Mouse (Mus musculus) MEL (cell line): ENCODE results near the gene Elk3. TPM values are rescaled to one million over a fixed set of nuclear protein-coding genes. Genes with fewer than 3 reads are reported as not detected.

Experiments used
- DNase-seq: peaks from one replicate; pipeline ENCODE4 v3.0.0; 2011; ENCODE audit warnings: low read depth, low spot score
- H3K27ac ChIP-seq: 2 replicates; pipeline ENCODE4 v1.5.1; 2012; ENCODE audit warnings: low read depth, mild to moderate bottlenecking, control low read depth, low read length, moderate library complexity; ENCODE audit not compliant: control insufficient read depth
- H3K27me3 ChIP-seq, 2 experiments: fragments of 150-350 bp in 1 of 2; sonication (generic) in 1 of 2; 2 replicates each; pipeline ENCODE4 v1.6.1; 2012; ENCODE audit warnings: low read length in 2 of 2, mild to moderate bottlenecking in 2 of 2, improper control_type of control experiment in 1 of 2, moderate library complexity in 1 of 2; ENCODE audit not compliant: insufficient read depth in 2 of 2, control insufficient read depth in 1 of 2
- H3K36me3 ChIP-seq, 2 experiments: 2 replicates each; pipeline ENCODE4 v1.6.1; 2012 to 2014; ENCODE audit warnings: low read length in 2 of 2, improper control_type of control experiment in 1 of 2, inconsistent platforms in 1 of 2, mild to moderate bottlenecking in 1 of 2; ENCODE audit not compliant: insufficient read depth in 2 of 2, control insufficient read depth in 1 of 2
- H3K4me1 ChIP-seq, 2 experiments: fragments of 150-350 bp in 1 of 2; sonication (generic) in 1 of 2; 2 replicates each; pipeline ENCODE4 v1.6.1; 2012; ENCODE audit warnings: low read length in 2 of 2, improper control_type of control experiment in 1 of 2, mild to moderate bottlenecking in 1 of 2; ENCODE audit not compliant: insufficient read depth in 2 of 2, control insufficient read depth in 1 of 2
- H3K4me3 ChIP-seq, 2 experiments: fragments of 150-350 bp in 1 of 2; sonication (generic) in 1 of 2; 2 replicates each; pipeline ENCODE4 v1.5.1; 2012; ENCODE audit warnings: low read depth in 2 of 2, low read length in 2 of 2, mild to moderate bottlenecking in 2 of 2, moderate library complexity in 2 of 2, control low read depth in 1 of 2, improper control_type of control experiment in 1 of 2; ENCODE audit not compliant: control insufficient read depth in 1 of 2, insufficient read depth in 1 of 2
- H3K79me2 ChIP-seq: 2 replicates; pipeline ENCODE4 v1.6.1; 2012; ENCODE audit warnings: mild to moderate bottlenecking, low read length, moderate library complexity; ENCODE audit not compliant: control insufficient read depth, poor library complexity, insufficient read depth
- H3K9ac ChIP-seq: 2 replicates; pipeline ENCODE4 v1.6.1; 2012; ENCODE audit warnings: low read depth, mild to moderate bottlenecking, control low read depth, low read length, moderate library complexity; ENCODE audit not compliant: control insufficient read depth, poor library complexity, severe bottlenecking
- H3K9me3 ChIP-seq: fragments of 150-350 bp; sonication (generic); replicated peaks from 2 replicates; pipeline ENCODE4 v1.6.1; 2012; ENCODE audit warnings: mild to moderate bottlenecking, low read length, improper control_type of control experiment, moderate library complexity; ENCODE audit not compliant: insufficient read depth
- BHLHE40 ChIP-seq: IDR thresholded peaks from 2 replicates; pipeline ENCODE4 v1.6.1; 2012; ENCODE audit warnings: low read depth, mild to moderate bottlenecking, inconsistent platforms, low read length, improper control_type of control experiment, borderline replicate concordance
- CHD1 ChIP-seq: IDR thresholded peaks from 2 replicates; pipeline ENCODE4 v1.6.1; 2012; ENCODE audit warnings: low read depth, mild to moderate bottlenecking, inconsistent platforms, low read length, improper control_type of control experiment
- CHD2 ChIP-seq: IDR thresholded peaks from 2 replicates; pipeline ENCODE4 v1.6.1; 2011; ENCODE audit warnings: low read length, improper control_type of control experiment
- CTCF ChIP-seq, 3 experiments: IDR thresholded peaks in 2 of 3; conservative IDR thresholded peaks in 1 of 3; 2 replicates each; pipeline ENCODE4 v1.5.1; 2011 to 2012; ENCODE audit warnings: low read length in 3 of 3, low read depth in 2 of 3, mild to moderate bottlenecking in 2 of 3, improper control_type of control experiment in 1 of 3, inconsistent platforms in 1 of 3, mixed read lengths in 1 of 3, moderate library complexity in 1 of 3; ENCODE audit not compliant: control insufficient read depth in 1 of 3, insufficient read depth in 1 of 3, poor library complexity in 1 of 3, severe bottlenecking in 1 of 3
- E2F4 ChIP-seq: IDR thresholded peaks from 2 replicates; pipeline ENCODE4 v1.6.1; 2011; ENCODE audit warnings: low read depth, low read length, improper control_type of control experiment, borderline replicate concordance
- EP300 ChIP-seq, 2 experiments: IDR thresholded peaks; 2 replicates each; pipeline ENCODE4 v1.6.1; 2011; ENCODE audit warnings: improper control_type of control experiment in 2 of 2, low read length in 2 of 2, low read depth in 1 of 2, mild to moderate bottlenecking in 1 of 2
- ETS1 ChIP-seq: IDR thresholded peaks from 2 replicates; pipeline ENCODE4 v1.6.1; 2012; ENCODE audit warnings: low read depth, mild to moderate bottlenecking, inconsistent platforms, low read length, improper control_type of control experiment, moderate library complexity
- GABPA ChIP-seq: IDR thresholded peaks from 2 replicates; pipeline ENCODE4 v1.6.1; 2012; ENCODE audit warnings: low read depth, mild to moderate bottlenecking, inconsistent platforms, low read length, improper control_type of control experiment, moderate library complexity
- HCFC1 ChIP-seq: IDR thresholded peaks from 2 replicates; pipeline ENCODE4 v1.6.1; 2012; ENCODE audit warnings: low read depth, mild to moderate bottlenecking, inconsistent platforms, low read length, improper control_type of control experiment, moderate library complexity
- JUND ChIP-seq: IDR thresholded peaks from 2 replicates; pipeline ENCODE4 v1.6.1; 2011; ENCODE audit warnings: low read depth, mild to moderate bottlenecking, improper control_type of control experiment, low read length
- KAT2A ChIP-seq: conservative IDR thresholded peaks from 2 replicates; pipeline ENCODE4 v1.6.1; 2012; ENCODE audit warnings: low read depth, low read length, improper control_type of control experiment, inconsistent platforms
- MAFK ChIP-seq: IDR thresholded peaks from 2 replicates; pipeline ENCODE4 v1.6.1; 2011; ENCODE audit warnings: low read depth, mild to moderate bottlenecking, low read length, improper control_type of control experiment, borderline replicate concordance
- MAX ChIP-seq: IDR thresholded peaks from 2 replicates; pipeline ENCODE4 v1.6.1; 2011; ENCODE audit warnings: low read length, improper control_type of control experiment
- MEF2A ChIP-seq: IDR thresholded peaks from 2 replicates; pipeline ENCODE4 v1.6.1; 2014; ENCODE audit warnings: low read depth, mild to moderate bottlenecking, inconsistent platforms, low read length, improper control_type of control experiment; ENCODE audit not compliant: poor library complexity, insufficient replicate concordance, severe bottlenecking; ENCODE audit errors: extremely low read depth
- MYB ChIP-seq: IDR thresholded peaks from 2 replicates; pipeline ENCODE4 v1.6.1; 2011; ENCODE audit warnings: mild to moderate bottlenecking, low read depth, low read length, improper control_type of control experiment
- POLR2AphosphoS2 ChIP-seq: IDR thresholded peaks from 2 replicates; pipeline ENCODE4 v1.6.1; 2011; ENCODE audit warnings: low read length, improper control_type of control experiment
- RAD21 ChIP-seq: IDR thresholded peaks from 2 replicates; pipeline ENCODE4 v1.6.1; 2011; ENCODE audit warnings: mild to moderate bottlenecking, low read depth, low read length, improper control_type of control experiment
- RCOR1 ChIP-seq: IDR thresholded peaks from 2 replicates; pipeline ENCODE4 v1.6.1; 2012; ENCODE audit warnings: low read depth, mild to moderate bottlenecking, inconsistent platforms, low read length, improper control_type of control experiment
- SIN3A ChIP-seq: IDR thresholded peaks from 2 replicates; pipeline ENCODE4 v1.6.1; 2012; ENCODE audit warnings: low read length, improper control_type of control experiment, inconsistent platforms
- TAL1 ChIP-seq: IDR thresholded peaks from 2 replicates; pipeline ENCODE4 v1.6.1; 2012; ENCODE audit warnings: mild to moderate bottlenecking, inconsistent platforms, low read length, moderate library complexity, mixed read lengths
- TBP ChIP-seq: IDR thresholded peaks from 2 replicates; pipeline ENCODE4 v1.8.0; 2011; ENCODE audit warnings: low read depth, low read length, improper control_type of control experiment
- USF1 ChIP-seq: IDR thresholded peaks from 2 replicates; pipeline ENCODE4 v1.6.1; 2014; ENCODE audit warnings: low read depth, mild to moderate bottlenecking, inconsistent platforms, low read length, improper control_type of control experiment, moderate library complexity
- USF2 ChIP-seq, 2 experiments: IDR thresholded peaks; 2 replicates each; pipeline ENCODE4 v1.6.1; 2011 to 2012; ENCODE audit warnings: improper control_type of control experiment in 2 of 2, low read length in 2 of 2, borderline replicate concordance in 1 of 2, inconsistent platforms in 1 of 2, low read depth in 1 of 2, mild to moderate bottlenecking in 1 of 2; ENCODE audit not compliant: insufficient read depth in 1 of 2
- polyA plus RNA-seq, 2 experiments: library from polyadenylated mRNA; stranded (reverse) in 1 of 2; unstranded in 1 of 2; fragments of >175 nt in 1 of 2; fragments of >200 nt in 1 of 2; gene quantifications; 2 replicates each; pipeline versions ENCODE4 v1.2.1 to v1.2.4; 2012; ENCODE audit warnings: low replicate concordance in 2 of 2, low read depth in 1 of 2; ENCODE audit not compliant: insufficient read length in 2 of 2, insufficient read depth in 1 of 2, missing spikeins in 1 of 2
- total RNA-seq: library from RNA; depleted of rRNA; stranded (reverse); fragments of 300-350 nt; gene quantifications from 2 replicates; pipeline ENCODE4 v1.2.3, GENCODE M21; 2012

Elk3 gene
- total and polyA plus RNA-seq, 3 experiments, result 1.0 to 6.3 TPM; not detected in 1

DNA sequence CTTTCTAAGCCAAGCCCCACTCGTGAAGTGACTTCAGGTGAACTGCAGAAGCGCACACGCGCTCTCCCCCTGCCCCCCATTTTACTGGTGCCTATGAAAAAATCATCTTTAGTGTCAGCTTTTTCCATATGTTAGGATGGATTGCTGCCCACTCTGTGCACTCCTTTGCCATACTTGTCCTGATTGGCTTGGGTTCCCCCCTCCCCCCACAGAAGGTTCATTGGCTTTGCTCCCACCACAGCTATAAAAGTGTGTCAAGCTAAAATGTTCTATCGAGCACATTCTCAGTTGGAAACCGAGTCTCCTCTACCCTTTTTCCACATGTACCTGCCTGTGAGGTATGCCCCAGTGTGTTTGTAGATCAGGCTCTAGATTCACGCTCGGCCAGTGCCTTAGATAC is 59.5 kb downstream of the Elk3 start:
- Histone ChIP-seq H3K4me3 (no peak overlapping the region), H3K27ac (no peak overlapping the region), H3K9me3 (no peaks in the 10 kb centered on the region), H3K79me2 (no peaks in the 10 kb centered on the region), H3K9ac (no peak overlapping the region), H3K4me1 (no peaks in the 10 kb centered on the region), H3K27me3 (no peaks in the 10 kb centered on the region), H3K36me3 (peaks cover 0 to 2% of the 10 kb centered on the region in 2 experiments; a peak in 1 of 4 replicates)
- DNase-seq, result no peak
- no peak for TF ChIP-seq RCOR1
- no peak for TF ChIP-seq POLR2AphosphoS2
- TF ChIP-seq CTCF (IDR thresholded peaks at IDR 0.05 in 2 of 3, conservative IDR thresholded peaks at IDR 0.05 in 1 of 3; ENCODE audit: control insufficient read depth in 1 of 3, insufficient read depth in 1 of 3, low read depth in 2 of 3, low read length in 3 of 3, poor library complexity in 1 of 3, severe bottlenecking in 1 of 3), result no peak
- TF ChIP-seq RAD21, result no peak
- no peak for TF ChIP-seq TAL1

DNA sequence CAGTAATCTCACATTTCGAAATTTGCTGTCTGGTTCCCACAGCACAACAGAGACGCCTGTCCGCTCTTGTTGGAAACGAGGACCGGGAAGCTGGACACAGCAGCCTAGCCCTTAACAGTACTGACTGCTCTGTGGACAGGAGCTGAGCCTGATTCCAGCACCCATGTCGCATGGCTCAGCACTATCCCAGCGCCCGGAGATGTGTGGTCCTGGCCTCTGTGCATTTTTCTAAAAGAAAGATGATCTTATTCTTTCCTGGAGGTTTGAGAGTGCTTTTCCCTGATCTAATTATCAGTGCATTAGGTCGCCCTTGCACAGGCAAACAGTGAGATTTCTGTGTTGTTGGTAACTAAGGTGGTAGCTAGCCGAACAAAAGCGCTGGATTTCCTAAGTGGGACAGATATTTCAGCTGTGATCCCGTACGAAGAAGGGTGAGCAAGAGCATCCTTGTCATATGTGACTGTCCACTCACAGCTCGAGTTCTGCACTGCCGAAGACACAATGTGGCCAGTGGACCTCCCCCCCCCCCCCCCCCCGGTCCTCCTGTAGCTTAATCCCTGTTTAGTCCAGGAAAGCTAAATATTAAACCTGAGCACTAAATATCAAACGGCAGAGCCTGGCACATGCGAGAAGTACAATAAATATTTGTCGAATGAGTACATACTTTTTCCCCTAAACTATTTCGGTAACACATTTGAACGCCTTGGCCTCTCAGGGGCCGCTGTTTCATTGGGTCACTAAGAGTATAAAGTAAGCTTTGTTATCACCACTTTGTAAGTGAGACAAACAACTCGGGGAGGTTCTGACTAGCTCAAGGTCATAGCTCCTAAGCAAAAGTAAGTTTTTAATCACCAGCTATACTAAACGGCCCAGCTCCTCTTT is 60.3 kb downstream of the Elk3 start:
- no peak overlapping the region for H3K27ac ChIP-seq
- H3K79me2 ChIP-seq, result no peaks in the 10 kb centered on the region
- H3K9ac ChIP-seq, result no peak overlapping the region
- TF ChIP-seq MAFK (no peak), ETS1 (no peak), E2F4 (no peak), USF1 (no peak), RAD21 (no peak), TBP (no peak), MYB (no peak), USF2 (IDR thresholded peaks at IDR 0.05; ENCODE audit: borderline replicate concordance in 1 of 2, insufficient read depth in 1 of 2, low read depth in 1 of 2, low read length in 2 of 2) (no peak), MAX (no peak), KAT2A (no peak), HCFC1 (no peak), EP300 (IDR thresholded peaks at IDR 0.05; ENCODE audit: low read depth in 1 of 2, low read length in 2 of 2) (no peak), CHD2 (no peak), GABPA (no peak), JUND (no peak), SIN3A (no peak), BHLHE40 (no peak), CHD1 (no peak), CTCF (IDR thresholded peaks at IDR 0.05 in 2 of 3, conservative IDR thresholded peaks at IDR 0.05 in 1 of 3; ENCODE audit: control insufficient read depth in 1 of 3, insufficient read depth in 1 of 3, low read depth in 2 of 3, low read length in 3 of 3, poor library complexity in 1 of 3, severe bottlenecking in 1 of 3) (no peak), MEF2A (no peak)
- no peaks in the 10 kb centered on the region for H3K9me3 ChIP-seq
- no peaks in the 10 kb centered on the region for H3K27me3 ChIP-seq
- DNase-seq, result no peak
- H3K4me1 ChIP-seq, result no peaks in the 10 kb centered on the region
- peaks cover 0 to 2% of the 10 kb centered on the region in 2 experiments; a peak in 1 of 4 replicates for H3K36me3 ChIP-seq
- no peak overlapping the region for H3K4me3 ChIP-seq
